ENCODE assay signal across 8 mouse cellular contexts in genomic region chr16:22162066-22162511, GRCm38 (mm10). TPM values are rescaled to one million over a fixed set of nuclear protein-coding genes. Genes with fewer than 3 reads are reported as not detected.
A peak's percentile ranks its signal among the peaks of the same experiment; 100 is the strongest.
DNase-seq lines count a peak whose midpoint lies in the region; ATAC-seq and TF ChIP-seq lines count a peak whose summit lies in the region.

No protein-coding gene starts in this region.

- intact Hi-C loops in heart, adult 2 months (cut with DNase I), result loop anchor here (5.0 to 10.0 kb wide), 2 partner anchors 105 to 403 kb away; partner anchors contain the start of gene Tra2b
- intact Hi-C loops in heart, postnatal 25 days (cut with DNase I), result loop anchor here (5.0 kb wide), 2 partner anchors 55 to 100 kb away; no protein-coding TSS in a partner anchor

- peak overlapping the region; percentile 87 for H3K9ac ChIP-seq in heart, adult 2 months (ENCODE audit: low read depth, low read length)
- H3K9ac ChIP-seq in hindbrain, embryonic 11.5 days (ENCODE audit: low read depth, low read length), result peak overlapping the region; percentile 98
- peak overlapping the region; percentile 71 for H3K9ac ChIP-seq in lung, postnatal 0 days (replicated peaks; ENCODE audit: low read depth)

- no peak for TF ChIP-seq CTCF in heart, adult 2 months (IDR thresholded peaks at IDR 0.05)
- no peak for TF ChIP-seq CTCF in thymus, adult 2 months (IDR thresholded peaks at IDR 0.05; ENCODE audit: borderline replicate concordance, control insufficient read depth, extremely low read depth, insufficient read depth, low read length, poor library complexity)
- no peak for TF ChIP-seq CTCF in lung, postnatal 0 days (IDR thresholded peaks at IDR 0.05)

- under 1% methylated on average over 19 of the region's 19 CpGs for WGBS in heart, adult 2 months
- 2% methylated on average over 19 of the region's 19 CpGs for WGBS in thymus, adult 2 months
- WGBS in hindbrain, embryonic 11.5 days, result 0% methylated on average over 19 of the region's 19 CpGs
- 1% methylated on average over 16 of the region's 19 CpGs for WGBS in lung, postnatal 0 days

- H3K27ac ChIP-seq in heart, adult 2 months, result no peak overlapping the region; the same call in 1 of the 2 replicates
- no peak overlapping the region for H3K27ac ChIP-seq in thymus, adult 2 months (ENCODE audit: control insufficient read depth, insufficient read depth, low read length)
- peak overlapping the region; percentile 95 for H3K27ac ChIP-seq in hindbrain, embryonic 11.5 days (ENCODE audit: low read depth, low read length)
- H3K27ac ChIP-seq in lung, postnatal 0 days (ENCODE audit: low read length), result peak overlapping the region; percentile 82

- peaks cover 3% of the 10 kb centered on the region for H3K27me3 ChIP-seq in heart, adult 2 months (ENCODE audit: control insufficient read depth, insufficient read depth, low read length)
- peaks cover 20% of the 10 kb centered on the region for H3K27me3 ChIP-seq in thymus, adult 2 months (ENCODE audit: control insufficient read depth, insufficient read depth, low read length)
- no peaks in the 10 kb centered on the region for H3K27me3 ChIP-seq in hindbrain, embryonic 11.5 days (ENCODE audit: control insufficient read depth, insufficient read depth, low read length)
- H3K27me3 ChIP-seq in lung, postnatal 0 days (replicated peaks; ENCODE audit: insufficient read depth, low read length), result no peaks in the 10 kb centered on the region

- TF ChIP-seq EP300 in heart, adult 2 months (IDR thresholded peaks at IDR 0.05; ENCODE audit: insufficient read depth, low read depth, low read length), result no peak
- no peak for TF ChIP-seq EP300 in lung, postnatal 0 days (IDR thresholded peaks at IDR 0.05)

- H3K4me2 ChIP-seq in hindbrain, embryonic 11.5 days (replicated peaks; ENCODE audit: low read depth, low read length), result peak overlapping the region; percentile 87
- H3K4me2 ChIP-seq in lung, postnatal 0 days (replicated peaks; ENCODE audit: low read depth, low read length), result peak overlapping the region; percentile 96

- DNase-seq in heart, adult 2 months, result peak in 1 of 2 experiments; percentile 12
- no peak for DNase-seq in heart, postnatal 25 days (ENCODE audit: low spot score)
- DNase-seq in thymus, adult 2 months, result no peak
- DNase-seq in thymus, postnatal 14 days, result no peak
- peak; percentile 67 for DNase-seq in hindbrain, embryonic 11.5 days (ENCODE audit: low spot score)
- peak; percentile 26 for DNase-seq in lung, postnatal 0 days (ENCODE audit: low spot score)
- DNase-seq in layer of hippocampus, adult 9-11 months, result no peak
- DNase-seq in T-cell, adult 2 months (ENCODE audit: low spot score), result no peak

- peak; percentile 28; the same call in 1 of the 2 replicates for ATAC-seq in hindbrain, embryonic 11.5 days (ENCODE audit: low FRiP score)
- ATAC-seq in lung, postnatal 0 days, result no peak

- H3K4me1 ChIP-seq in heart, adult 2 months (ENCODE audit: control insufficient read depth, insufficient read depth, low read length), result no peaks in the 10 kb centered on the region
- peaks cover 16% of the 10 kb centered on the region; the same call in 1 of the 2 replicates for H3K4me1 ChIP-seq in thymus, adult 2 months (replicated peaks; ENCODE audit: control insufficient read depth, insufficient read depth, low read length)
- H3K4me1 ChIP-seq in hindbrain, embryonic 11.5 days (replicated peaks; ENCODE audit: control insufficient read depth, insufficient read depth, low read length), result no peaks in the 10 kb centered on the region; the same call in 1 of the 2 replicates
- no peaks in the 10 kb centered on the region for H3K4me1 ChIP-seq in lung, postnatal 0 days (ENCODE audit: insufficient read depth, low read depth, low read length)

- no peaks in the 10 kb centered on the region for H3K9me3 ChIP-seq in hindbrain, embryonic 11.5 days (ENCODE audit: control insufficient read depth, low read length)
- no peaks in the 10 kb centered on the region for H3K9me3 ChIP-seq in lung, postnatal 0 days (ENCODE audit: low read length)

- TF ChIP-seq POLR2A in heart, adult 2 months (IDR thresholded peaks at IDR 0.05; ENCODE audit: insufficient read depth, low read depth, low read length), result no peak
- TF ChIP-seq POLR2A in thymus, adult 2 months (IDR thresholded peaks at IDR 0.05; ENCODE audit: control insufficient read depth, extremely low read depth, insufficient read depth, low read length, poor library complexity), result no peak

- no peaks in the 10 kb centered on the region for H3K79me2 ChIP-seq in heart, adult 2 months (replicated peaks; ENCODE audit: control insufficient read depth, insufficient read depth, low read length)

- peak overlapping the region; percentile 76 for H3K4me3 ChIP-seq in heart, adult 2 months
- peak overlapping the region; percentile 8; the same call in 1 of the 2 replicates for H3K4me3 ChIP-seq in thymus, adult 2 months (ENCODE audit: control insufficient read depth, insufficient read depth, low read length)
- peak overlapping the region; percentile 98 for H3K4me3 ChIP-seq in hindbrain, embryonic 11.5 days (ENCODE audit: low read depth, low read length)
- peak overlapping the region; percentile 78 for H3K4me3 ChIP-seq in lung, postnatal 0 days (ENCODE audit: low read depth, low read length)

- no peaks in the 10 kb centered on the region for H3K36me3 ChIP-seq in heart, adult 2 months (ENCODE audit: control insufficient read depth, insufficient read depth, low read length)
- no peaks in the 10 kb centered on the region for H3K36me3 ChIP-seq in thymus, adult 2 months (ENCODE audit: control insufficient read depth, insufficient read depth, low read length)
- no peaks in the 10 kb centered on the region for H3K36me3 ChIP-seq in hindbrain, embryonic 11.5 days (ENCODE audit: control insufficient read depth, insufficient read depth, low read length)
- no peaks in the 10 kb centered on the region for H3K36me3 ChIP-seq in lung, postnatal 0 days (ENCODE audit: insufficient read depth, low read length)

RNA-seq across cellular contexts. Expression of gene Igf2bp2, which starts 1.0 kb away (rescaled TPM):
- total RNA-seq in heart, adult 2 months (2021), result 1 to 10 TPM; 5.3 to 7.4 TPM
- 1.5 and 3.5 TPM in 2 replicates for polyA plus RNA-seq in heart, adult 2 months (2012; rRNA removed)
- total RNA-seq in heart, postnatal 25 days (2021), result 1 to 10 TPM; 5.1 to 9.7 TPM
- polyA plus RNA-seq in thymus, adult 2 months (2012; rRNA removed), result 1.8 and 1.9 TPM in 2 replicates
- polyA plus RNA-seq in hindbrain, embryonic 11.5 days (2014; fragmentation: Nextera tagmentation; extraction: Ambion mirVana), result 122 and 132 TPM in 2 replicates
- 22.2 and 24.1 TPM in 2 replicates for polyA plus RNA-seq in lung, postnatal 0 days (2015; fragmentation: Nextera tagmentation; extraction: Ambion mirVana)

Comparison
In these comparisons a context has a peak if more than half of its experiments do, and no peak if none do; other contexts are left out.
1. DNase-seq: peak in hindbrain, embryonic 11.5 days (single experiment) and lung, postnatal 0 days (single experiment); none in heart, postnatal 25 days (single experiment), thymus, adult 2 months (single experiment), thymus, postnatal 14 days (single experiment), layer of hippocampus, adult 9-11 months (single experiment) and T-cell, adult 2 months (single experiment).
2. H3K27ac ChIP-seq: peak in hindbrain, embryonic 11.5 days (single experiment) and lung, postnatal 0 days (single experiment); none in heart, adult 2 months (single experiment) and thymus, adult 2 months (single experiment).
3. H3K4me3 ChIP-seq: peak in every context shown above with its lines; median percentile 98 in hindbrain, embryonic 11.5 days; 78 in lung, postnatal 0 days; 76 in heart, adult 2 months; 8 in thymus, adult 2 months.
4. Peak in every context shown above with its lines, with median percentiles within 50 percentile points of each other: H3K9ac ChIP-seq.